Mouse (Mus musculus) CH12F3 (cell line): ENCODE results near the gene Fam69a.

Experiments
- in situ Hi-C: fragments of 300-500 bp; cut with MboI; formaldehyde crosslinking; loops from 2 replicates; pipeline ENCODE4 v1.14.3; 2020; ENCODE audit warnings: low sequenced_read_pairs

The Fam69a gene

DNA sequence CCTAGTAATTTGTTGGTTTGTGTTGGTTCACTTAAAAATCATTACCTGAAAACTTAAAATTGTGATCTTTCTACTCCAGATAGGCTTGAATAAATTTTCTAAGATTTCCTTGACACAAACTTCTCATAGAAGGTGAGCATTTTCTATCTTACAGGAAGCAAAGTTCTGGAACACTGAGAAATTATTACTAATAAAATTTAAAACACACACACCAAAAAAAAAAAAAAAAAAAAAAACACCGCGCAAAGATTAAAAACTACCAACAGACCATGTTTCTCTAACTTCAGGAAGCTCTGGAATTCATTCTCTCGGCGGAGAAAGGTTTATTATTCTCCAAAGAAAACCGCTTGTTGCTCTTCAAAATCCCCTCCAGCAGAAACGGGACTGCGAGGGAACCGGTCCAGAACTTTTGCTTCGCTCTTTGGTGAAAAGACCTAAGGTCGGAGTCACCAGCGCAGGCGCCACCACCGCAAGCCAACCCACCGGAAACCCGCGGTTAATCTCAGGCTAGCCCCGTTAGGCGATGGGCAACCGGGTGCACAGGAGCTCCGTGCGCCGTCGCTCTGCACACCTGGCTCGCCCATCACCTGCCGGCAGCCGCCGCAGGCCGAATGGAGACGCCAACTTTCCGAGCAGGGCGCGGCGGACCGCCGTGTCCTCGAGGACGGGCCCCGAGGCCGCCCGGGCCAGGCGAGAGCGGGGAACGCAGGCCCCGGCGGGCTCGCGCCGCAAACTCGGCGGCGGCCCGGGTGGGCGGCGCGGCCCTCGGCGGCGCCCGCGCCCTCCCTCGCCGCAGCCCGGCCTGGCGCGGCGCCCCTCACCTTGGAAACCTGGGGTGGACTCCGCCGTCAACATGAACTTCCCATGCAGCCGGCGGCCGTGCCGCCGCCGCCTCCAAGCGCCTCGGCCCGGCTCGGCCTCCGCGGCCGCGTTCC lies 118.6 kb downstream of the Fam69a start:
- in situ Hi-C loops, result no loop called here

DNA sequence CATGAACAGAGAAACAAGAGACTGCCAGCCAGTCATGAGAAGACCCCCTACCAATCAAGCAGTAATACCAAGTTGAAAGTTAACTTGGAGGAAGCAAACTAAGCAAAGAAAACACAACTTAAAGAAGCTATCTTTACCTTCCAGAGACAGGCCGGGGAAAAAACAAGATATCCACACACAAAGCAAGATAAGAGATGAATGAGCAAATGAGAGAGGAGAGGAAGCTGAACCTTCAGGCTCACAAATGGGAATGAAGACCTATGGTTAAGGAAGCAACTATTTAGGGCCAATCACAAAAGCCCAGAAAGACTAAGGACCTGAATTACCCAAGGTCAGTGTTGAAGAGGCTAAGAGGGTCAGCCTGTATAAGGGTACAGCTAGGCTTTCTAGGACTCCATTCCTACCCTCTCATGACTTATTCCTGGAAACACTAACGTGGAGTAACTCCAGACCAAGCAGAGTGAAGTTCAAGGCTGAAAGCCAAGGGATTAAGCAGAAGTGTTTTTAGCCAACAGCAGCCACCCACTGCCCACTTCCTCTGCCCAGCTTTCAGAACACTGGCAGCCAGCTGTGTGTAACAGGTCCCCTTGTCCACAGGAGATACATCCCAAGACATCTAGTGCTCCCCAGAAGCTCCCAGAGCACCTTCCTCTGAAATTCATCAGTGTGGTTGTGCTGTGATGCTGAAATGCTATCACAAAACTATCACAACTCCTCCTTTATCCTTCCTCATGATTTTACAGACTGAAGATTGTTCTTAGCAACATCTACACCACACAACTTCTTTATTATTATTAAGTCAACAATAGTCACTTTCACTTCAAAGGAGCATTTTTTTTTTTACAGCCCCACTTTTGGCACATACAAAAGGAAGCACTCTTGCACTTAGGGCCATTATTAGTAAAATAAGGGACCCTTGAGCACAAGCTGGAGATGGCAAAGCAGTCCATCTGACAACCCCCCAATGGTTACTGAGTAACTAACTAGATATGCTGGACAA lies 120.5 kb downstream of the Fam69a start:
- in situ Hi-C loops, result no loop called here

DNA sequence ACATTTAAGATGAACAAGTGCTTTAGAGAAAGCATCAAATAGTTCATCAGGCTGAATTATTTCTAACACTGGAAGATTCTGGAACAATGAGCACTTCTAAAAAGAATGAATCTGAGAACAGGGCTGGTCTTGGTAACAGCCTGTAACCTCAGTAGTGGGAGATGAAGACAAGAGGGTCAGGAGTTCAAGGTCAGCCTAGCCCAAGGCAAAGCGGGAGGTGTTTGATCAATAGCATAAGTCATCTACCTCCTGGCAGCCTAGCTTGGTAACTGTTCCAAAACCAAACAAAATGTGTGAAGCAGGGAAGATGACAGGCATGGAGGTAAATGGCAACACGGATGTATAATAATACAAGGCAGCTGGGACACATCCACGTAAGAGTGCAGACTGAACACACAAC lies 122.9 kb downstream of the Fam69a start:
- in situ Hi-C loops, result no loop called here

DNA sequence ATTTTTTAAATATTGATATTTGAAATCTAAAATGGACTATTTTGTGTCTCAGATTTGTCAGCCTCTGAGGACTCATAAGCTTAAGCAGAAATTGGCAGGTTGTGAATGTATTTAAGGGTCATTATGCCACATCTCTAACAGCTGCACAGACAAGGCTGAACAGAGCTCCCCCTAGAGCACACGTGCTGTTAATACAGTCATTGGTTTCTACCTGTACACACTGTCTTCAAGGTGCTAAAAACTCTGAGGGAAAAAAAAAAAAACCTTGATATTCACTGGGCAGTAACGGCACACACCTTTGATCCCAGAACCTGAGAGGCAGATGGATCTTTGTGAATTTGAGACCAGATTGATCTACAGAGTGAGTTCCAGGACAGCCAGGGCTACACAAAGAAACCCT lies 127.9 kb downstream of the Fam69a start:
- in situ Hi-C loops, result no loop called here
